Mouse (Mus musculus): ENCODE measurements around the gene Rnf149. TPM values are rescaled to one million over a fixed set of nuclear protein-coding genes. Genes with fewer than 3 reads are reported as not detected.
A peak's percentile ranks its signal among the peaks of the same experiment; 100 is the strongest.

Gene Rnf149
- 17.1 and 19.3 TPM in 2 replicates for polyA plus RNA-seq (2015; fragmentation: Nextera tagmentation; extraction: Ambion mirVana)

- Histone ChIP-seq H3K4me2 (peak within 1 kb of the TSS; percentile 95), H3K4me1 (replicated peaks) (peaks cover 57% of the 10 kb centered on the region), H3K9ac (peak within 1 kb of the TSS; percentile 92), H3K27ac (peak within 1 kb of the TSS; percentile 86), H3K36me3 (no peaks in the 10 kb centered on the region; the same call in 1 of the 2 replicates), H3K4me3 (replicated peaks) (peak within 1 kb of the TSS; percentile 81), H3K27me3 (no peaks in the 10 kb centered on the region), H3K9me3 (replicated peaks) (no peaks in the 10 kb centered on the region)
- peak; percentile 93 for ATAC-seq (ENCODE audit: low read depth)
- peak; percentile 92 for DNase-seq
- under 1% methylated on average over 49 of the region's 49 CpGs for WGBS (ENCODE audit: insufficient replicate concordance)
Measured at GRCm38 (mm10) chr1:39577253-39577705, at the start of gene Rnf149. TSS of gene Rnf149 (minus strand) at chr1:39577405.

GRCm38 (mm10) chr1:39625491-39625890 is 48.3 kb upstream of the Rnf149 start:
- no peak overlapping the region for H3K9ac ChIP-seq
- no peak for ATAC-seq (ENCODE audit: low read depth)
- no peaks in the 10 kb centered on the region for H3K27me3 ChIP-seq
- H3K4me3 ChIP-seq (replicated peaks) = no peak overlapping the region
- no peak overlapping the region for H3K4me2 ChIP-seq
- no peaks in the 10 kb centered on the region for H3K36me3 ChIP-seq
- H3K4me1 ChIP-seq (replicated peaks) = no peaks in the 10 kb centered on the region
- no peaks in the 10 kb centered on the region for H3K9me3 ChIP-seq (replicated peaks)
- WGBS (ENCODE audit: insufficient replicate concordance) = 42% methylated on average over 3 of the region's 3 CpGs
- no peak for DNase-seq
- no peak overlapping the region for H3K27ac ChIP-seq

DNA sequence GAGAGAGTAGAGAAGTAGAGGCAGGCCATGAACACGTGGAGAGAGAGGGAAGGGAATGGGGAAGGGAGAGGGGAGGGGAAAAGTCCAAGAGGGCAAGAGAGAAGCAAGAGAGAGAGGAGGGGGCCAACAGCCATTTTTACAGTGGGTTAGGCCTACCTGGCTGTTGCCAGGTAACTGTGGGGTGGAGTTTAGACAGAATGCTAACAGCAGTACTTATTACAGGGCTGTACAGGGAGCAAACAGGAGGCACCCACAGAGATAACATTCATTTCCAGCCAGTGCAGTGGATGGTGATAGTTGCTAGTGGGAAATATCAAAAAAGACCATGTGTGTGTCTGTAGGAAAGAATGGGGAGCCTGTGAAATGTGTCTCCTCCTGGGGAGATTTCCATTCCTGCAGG is 46.5 kb upstream of the Rnf149 start:
- DNase-seq = no peak
- ATAC-seq (ENCODE audit: low read depth) = no peak
- 21% methylated on average over 1 of the region's 1 CpGs for WGBS (ENCODE audit: insufficient replicate concordance)
- Histone ChIP-seq H3K4me2 (no peak overlapping the region), H3K9me3 (replicated peaks) (no peaks in the 10 kb centered on the region), H3K36me3 (no peaks in the 10 kb centered on the region), H3K9ac (no peak overlapping the region), H3K27ac (no peak overlapping the region), H3K4me1 (replicated peaks) (no peaks in the 10 kb centered on the region), H3K27me3 (no peaks in the 10 kb centered on the region), H3K4me3 (replicated peaks) (no peak overlapping the region)

- Histone ChIP-seq H3K27me3 (no peaks in the 10 kb centered on the region), H3K4me3 (replicated peaks) (no peak overlapping the region), H3K27ac (no peak overlapping the region), H3K4me2 (no peak overlapping the region), H3K9me3 (replicated peaks) (no peaks in the 10 kb centered on the region), H3K36me3 (no peaks in the 10 kb centered on the region), H3K4me1 (replicated peaks) (no peaks in the 10 kb centered on the region), H3K9ac (no peak overlapping the region)
- ATAC-seq (ENCODE audit: low read depth) = no peak
- no peak for DNase-seq
- WGBS (ENCODE audit: insufficient replicate concordance) = 66% methylated on average over 5 of the region's 5 CpGs
Measured at GRCm38 (mm10) chr1:39623106-39623505, 45.9 kb upstream of the Rnf149 start.

- Histone ChIP-seq H3K27ac (no peak overlapping the region), H3K4me2 (no peak overlapping the region), H3K4me1 (replicated peaks) (peaks cover 9% of the 10 kb centered on the region), H3K4me3 (replicated peaks) (no peak overlapping the region), H3K9ac (no peak overlapping the region), H3K36me3 (no peaks in the 10 kb centered on the region), H3K27me3 (peaks cover 5% of the 10 kb centered on the region; the same call in 1 of the 2 replicates), H3K9me3 (replicated peaks) (no peaks in the 10 kb centered on the region)
- DNase-seq = no peak
- ATAC-seq (ENCODE audit: low read depth) = no peak
- WGBS (ENCODE audit: insufficient replicate concordance) = 55% methylated on average over 8 of the region's 8 CpGs
Measured at GRCm38 (mm10) chr1:39618524-39618923, 41.3 kb upstream of the Rnf149 start.

DNA sequence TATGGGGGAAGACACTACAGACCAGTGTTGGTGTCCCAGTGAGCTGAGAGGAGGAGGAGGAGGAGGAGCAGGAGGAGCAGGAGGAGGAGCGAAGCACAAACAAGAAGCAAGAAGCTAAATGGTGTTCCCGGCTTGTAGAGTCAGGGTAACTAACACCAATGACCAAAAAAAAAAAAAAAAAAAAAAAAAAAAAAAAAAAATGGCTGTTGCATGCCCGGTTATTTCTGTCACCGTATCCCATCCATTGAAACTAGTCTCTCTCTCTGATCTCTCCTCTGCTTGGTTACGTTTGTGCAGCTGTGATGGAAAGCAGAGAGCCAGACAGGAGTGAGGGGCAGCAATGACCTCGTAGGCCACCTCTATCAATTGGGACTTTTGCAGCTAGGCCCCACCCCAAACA is 38.3 kb upstream of the Rnf149 start:
- H3K4me2 ChIP-seq = no peak overlapping the region

DNA sequence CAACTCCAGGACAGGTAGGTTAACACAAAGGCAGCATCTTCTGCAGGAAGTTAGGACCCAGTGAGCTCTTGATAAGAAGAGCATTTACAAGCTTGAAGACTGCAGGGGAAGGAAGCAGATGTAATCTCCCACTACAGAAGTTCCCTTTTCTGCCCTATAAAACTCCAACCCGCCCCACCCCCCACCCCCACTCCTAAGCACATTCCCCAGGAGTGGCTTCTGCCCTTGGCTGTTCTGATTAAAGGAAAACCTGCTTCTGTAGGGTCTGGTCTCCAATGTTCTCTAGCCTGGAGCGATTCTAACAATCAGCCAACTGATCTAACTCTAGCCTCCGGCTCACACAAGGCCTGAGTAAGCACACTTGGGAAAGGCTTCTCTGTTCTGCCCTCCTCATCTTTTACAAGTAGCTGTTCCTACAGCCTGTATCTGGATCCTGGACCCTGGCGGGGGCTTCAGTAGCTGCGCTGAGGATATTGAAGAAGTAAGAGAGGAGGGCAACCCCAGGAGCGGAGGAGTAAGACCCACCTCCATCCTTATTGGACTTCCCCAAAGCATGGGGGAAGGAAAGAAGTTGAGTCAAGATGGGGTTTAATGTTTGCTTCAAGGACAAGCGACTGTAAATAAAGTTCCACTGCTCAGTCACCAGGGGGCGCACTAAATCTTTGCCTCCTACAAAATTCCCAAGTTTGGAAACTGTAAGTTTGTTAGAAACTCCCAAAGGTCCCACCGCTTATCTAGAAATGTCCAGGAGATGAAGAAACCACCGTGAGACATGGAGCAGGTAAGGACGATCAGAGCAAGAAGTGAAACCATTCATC is 37.5 kb upstream of the Rnf149 start:
- Histone ChIP-seq H3K27ac (no peak overlapping the region), H3K27me3 (peaks cover 5% of the 10 kb centered on the region; the same call in 1 of the 2 replicates), H3K4me2 (peak overlapping the region; percentile 38), H3K9ac (no peak overlapping the region), H3K4me1 (replicated peaks) (peaks cover 9% of the 10 kb centered on the region), H3K4me3 (replicated peaks) (0 out of 2 replicates have a peak overlapping the region, but pooled peaks have one; percentile 12), H3K36me3 (no peaks in the 10 kb centered on the region), H3K9me3 (replicated peaks) (no peaks in the 10 kb centered on the region)
- WGBS (ENCODE audit: insufficient replicate concordance) = 6% methylated on average over 11 of the region's 11 CpGs
- ATAC-seq (ENCODE audit: low read depth) = no peak; the same call in 1 of the 2 replicates
- peak; percentile 13 for DNase-seq

More for the DNA sequence above, 38.3 kb upstream of the Rnf149 start:
- H3K36me3 ChIP-seq = no peaks in the 10 kb centered on the region
- H3K27me3 ChIP-seq = peaks cover 5% of the 10 kb centered on the region; the same call in 1 of the 2 replicates
- peaks cover 9% of the 10 kb centered on the region for H3K4me1 ChIP-seq (replicated peaks)
- 56% methylated on average over 6 of the region's 6 CpGs for WGBS (ENCODE audit: insufficient replicate concordance)
- DNase-seq (no peak), ATAC-seq (ENCODE audit: low read depth) (no peak)
- no peak overlapping the region for H3K4me3 ChIP-seq (replicated peaks)
- H3K9me3 ChIP-seq (replicated peaks) = no peaks in the 10 kb centered on the region
- no peak overlapping the region for H3K9ac ChIP-seq
- H3K27ac ChIP-seq = no peak overlapping the region

DNA sequence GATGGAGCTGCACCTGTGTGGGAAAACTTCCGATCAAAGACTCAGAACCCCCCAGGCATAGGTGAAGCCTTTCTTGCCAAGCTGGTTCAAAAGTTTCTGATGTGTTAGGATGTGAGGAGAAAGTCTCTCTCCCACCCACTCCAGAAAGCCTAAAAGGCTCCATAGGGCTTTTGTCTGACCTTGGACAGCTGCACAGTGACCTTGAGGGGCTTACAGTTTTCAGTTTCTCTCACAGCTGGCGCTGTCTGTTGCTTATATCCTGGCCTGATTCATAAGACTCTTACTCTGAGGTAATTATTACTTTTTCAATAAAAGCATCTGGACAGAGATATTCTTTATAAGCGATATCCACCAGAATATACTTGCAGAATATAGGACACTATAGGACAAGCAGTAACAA is 35.9 kb upstream of the Rnf149 start:
- no peaks in the 10 kb centered on the region for H3K9me3 ChIP-seq (replicated peaks)
- H3K36me3 ChIP-seq = no peaks in the 10 kb centered on the region
- H3K27me3 ChIP-seq = peaks cover 5% of the 10 kb centered on the region; the same call in 1 of the 2 replicates
- no peak overlapping the region for H3K4me2 ChIP-seq
- H3K4me3 ChIP-seq (replicated peaks) = no peak overlapping the region
- no peak overlapping the region for H3K9ac ChIP-seq
- ATAC-seq (ENCODE audit: low read depth) (no peak), DNase-seq (no peak)
- WGBS (ENCODE audit: insufficient replicate concordance) = 75% methylated on average over 3 of the region's 3 CpGs
- no peak overlapping the region for H3K27ac ChIP-seq
- H3K4me1 ChIP-seq (replicated peaks) = peaks cover 9% of the 10 kb centered on the region

GRCm38 (mm10) chr1:39612491-39612890 is 35.3 kb upstream of the Rnf149 start:
- Histone ChIP-seq H3K9me3 (replicated peaks) (no peaks in the 10 kb centered on the region), H3K4me2 (no peak overlapping the region)
- 58% methylated on average over 5 of the region's 5 CpGs for WGBS (ENCODE audit: insufficient replicate concordance)

GRCm38 (mm10) chr1:39608534-39608933 is 31.3 kb upstream of the Rnf149 start:
- Histone ChIP-seq H3K4me3 (replicated peaks) (no peak overlapping the region), H3K9me3 (replicated peaks) (no peaks in the 10 kb centered on the region), H3K27me3 (no peaks in the 10 kb centered on the region), H3K4me2 (no peak overlapping the region), H3K4me1 (replicated peaks) (no peaks in the 10 kb centered on the region), H3K36me3 (no peaks in the 10 kb centered on the region), H3K27ac (no peak overlapping the region), H3K9ac (no peak overlapping the region)
- DNase-seq (no peak), ATAC-seq (ENCODE audit: low read depth) (no peak)
- WGBS (ENCODE audit: insufficient replicate concordance) = 30% methylated on average over 8 of the region's 8 CpGs

More at GRCm38 (mm10) chr1:39612491-39612890, 35.3 kb upstream of the Rnf149 start:
- DNase-seq = no peak
- Histone ChIP-seq H3K9ac (no peak overlapping the region), H3K36me3 (no peaks in the 10 kb centered on the region), H3K4me1 (replicated peaks) (peaks cover 9% of the 10 kb centered on the region), H3K4me3 (replicated peaks) (no peak overlapping the region), H3K27me3 (peaks cover 5% of the 10 kb centered on the region; the same call in 1 of the 2 replicates), H3K27ac (no peak overlapping the region)
- ATAC-seq (ENCODE audit: low read depth) = no peak

DNA sequence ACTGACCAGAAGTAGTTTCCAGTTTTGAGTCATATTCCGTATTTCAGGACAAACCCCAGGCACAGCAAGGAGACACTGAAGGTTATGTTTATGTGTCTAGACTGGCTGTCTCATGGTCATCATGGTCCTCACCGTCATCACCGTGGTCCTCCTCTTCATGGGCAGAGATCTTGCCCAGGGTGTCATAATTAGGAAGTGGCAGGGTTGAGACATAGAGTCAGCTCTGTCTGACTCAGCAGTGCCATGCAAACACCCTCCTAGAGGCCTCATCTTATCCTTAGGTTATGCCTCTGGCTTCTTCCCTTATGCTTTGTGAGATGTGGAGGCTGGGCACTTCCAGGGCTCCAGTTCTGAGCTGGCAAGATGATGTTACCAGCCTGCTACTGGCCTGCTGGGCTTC is 25.3 kb upstream of the Rnf149 start:
- ATAC-seq (ENCODE audit: low read depth) (no peak), DNase-seq (no peak)
- WGBS (ENCODE audit: insufficient replicate concordance) = 64% methylated on average over 3 of the region's 3 CpGs
- no peak overlapping the region for H3K4me3 ChIP-seq (replicated peaks)
- no peaks in the 10 kb centered on the region for H3K36me3 ChIP-seq
- no peaks in the 10 kb centered on the region for H3K4me1 ChIP-seq (replicated peaks)
- no peaks in the 10 kb centered on the region for H3K9me3 ChIP-seq (replicated peaks)
- H3K4me2 ChIP-seq = no peak overlapping the region
- H3K9ac ChIP-seq = no peak overlapping the region
- H3K27ac ChIP-seq = no peak overlapping the region
- no peaks in the 10 kb centered on the region for H3K27me3 ChIP-seq
